Mouse (Mus musculus) kidney, embryonic 15.5 days (tissue): ENCODE data around the gene Endog. TPM values are rescaled to one million over a fixed set of nuclear protein-coding genes. Genes with fewer than 3 reads are reported as not detected.
"Not testable (repeated sequence)": the region's sequence is repeated elsewhere in the genome, so short reads cannot be mapped to it uniquely, and the experiment has no call there.

Experiments
- ATAC-seq: fragments of 200-750 bp; cut with Nextera tagmentation; replicated peaks from 2 replicates; pipeline ENCODE4 v1.8.0; 2017; ENCODE audit warnings: moderate TSS enrichment; ENCODE audit not compliant: low FRiP score
- H3K27ac ChIP-seq: fragments of 300-500 bp; sonication (generic); 2 replicates; pipeline ENCODE4 v1.5.1; 2015; ENCODE audit warnings: mild to moderate bottlenecking, inconsistent platforms
- H3K27me3 ChIP-seq: fragments of 300-500 bp; sonication (generic); 2 replicates; pipeline ENCODE4 v1.6.1; 2015; ENCODE audit warnings: inconsistent platforms
- H3K36me3 ChIP-seq: fragments of 300-500 bp; sonication (generic); 2 replicates; pipeline ENCODE4 v1.6.1; 2015; ENCODE audit warnings: inconsistent platforms
- H3K4me1 ChIP-seq: fragments of 300-500 bp; sonication (generic); 2 replicates; pipeline ENCODE4 v1.6.1; 2015; ENCODE audit warnings: inconsistent platforms
- H3K4me2 ChIP-seq: fragments of 300-500 bp; sonication (generic); 2 replicates; pipeline ENCODE4 v1.6.1; 2015; ENCODE audit warnings: moderate library complexity, mild to moderate bottlenecking, inconsistent platforms
- H3K4me3 ChIP-seq: fragments of 300-500 bp; sonication (generic); replicated peaks from 2 replicates; pipeline ENCODE4 v1.5.1; 2015; ENCODE audit warnings: mild to moderate bottlenecking, inconsistent platforms
- H3K9ac ChIP-seq: fragments of 300-500 bp; sonication (generic); 2 replicates; pipeline ENCODE4 v1.6.1; 2015; ENCODE audit warnings: mild to moderate bottlenecking, inconsistent platforms
- H3K9me3 ChIP-seq: fragments of 300-500 bp; sonication (generic); replicated peaks from 2 replicates; pipeline ENCODE4 v1.6.1; 2016; ENCODE audit warnings: inconsistent platforms
- WGBS: fragments of 180-500 bp; shearing (Covaris S2); methylation state at CpG from one replicate; pipeline ENCODE4 v1.1.7; 2015; ENCODE audit warnings: mixed read lengths; 5-methylcytosine and 5-hydroxymethylcytosine counted together
- polyA plus RNA-seq: library from polyadenylated mRNA; unstranded; fragments of >200 nt; fragmentation: Nextera tagmentation; extraction: Ambion mirVana; gene quantifications from 2 replicates; pipeline ENCODE4 v1.2.1, GENCODE M21; 2015

Endog gene
- polyA plus RNA-seq, 1 experiment from 2014 or later, result 19.8 TPM

- WGBS, result 59% methylated on average over 10 of the region's 10 CpGs
- Histone ChIP-seq H3K4me2 (peak overlapping the region; percentile 79), H3K9me3 (no peaks in the 10 kb centered on the region), H3K36me3 (peaks cover 44% of the 10 kb centered on the region), H3K4me1 (peaks cover 32% of the 10 kb centered on the region), H3K4me3 (peak overlapping the region; percentile 87), H3K27ac (peak overlapping the region; percentile 90), H3K27me3 (no peaks in the 10 kb centered on the region), H3K9ac (peak overlapping the region; percentile 79)
- ATAC-seq, result no peak
Observed at GRCm38 (mm10) chr2:30134928-30135620, 36.2 kb upstream of the Endog start.

GRCm38 (mm10) chr2:30136458-30136857 lies 34.8 kb upstream of the Endog start:
- WGBS, result 94% methylated on average over 10 of the region's 10 CpGs
- Histone ChIP-seq H3K4me2 (no peak overlapping the region), H3K9ac (no peak overlapping the region), H3K4me3 (no peak overlapping the region), H3K36me3 (peaks cover 58% of the 10 kb centered on the region), H3K27me3 (no peaks in the 10 kb centered on the region), H3K4me1 (peaks cover 32% of the 10 kb centered on the region), H3K9me3 (no peaks in the 10 kb centered on the region), H3K27ac (no peak overlapping the region)
- no peak for ATAC-seq

DNA sequence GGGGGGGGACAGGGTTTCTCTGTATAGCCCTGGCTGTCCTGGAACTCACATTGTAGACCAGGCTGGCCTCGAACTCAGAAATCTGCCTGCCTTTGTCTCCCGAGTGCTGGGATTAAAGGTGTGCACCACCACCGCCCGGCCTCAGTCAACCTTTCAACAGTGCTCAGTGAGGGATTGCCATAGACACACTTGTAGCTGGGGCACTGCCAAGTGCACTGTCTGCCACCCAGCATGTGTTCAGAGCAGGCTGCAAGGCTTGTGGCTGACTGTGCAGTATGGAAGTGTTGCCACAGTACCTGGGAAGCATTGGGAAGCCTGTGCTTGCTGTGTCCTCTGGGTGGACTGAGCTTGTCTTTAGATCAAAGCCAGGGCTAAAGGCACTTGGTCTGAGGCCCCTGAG lies 31.3 kb upstream of the Endog start:
- 94% methylated on average over 4 of the region's 4 CpGs for WGBS
- H3K27ac ChIP-seq, H3K4me2 ChIP-seq, H3K9me3 ChIP-seq, H3K4me3 ChIP-seq, ATAC-seq, H3K27me3 ChIP-seq, H3K9ac ChIP-seq: not testable (repeated sequence)
- Histone ChIP-seq H3K4me1 (peaks cover 10% of the 10 kb centered on the region), H3K36me3 (peaks cover 93% of the 10 kb centered on the region)

DNA sequence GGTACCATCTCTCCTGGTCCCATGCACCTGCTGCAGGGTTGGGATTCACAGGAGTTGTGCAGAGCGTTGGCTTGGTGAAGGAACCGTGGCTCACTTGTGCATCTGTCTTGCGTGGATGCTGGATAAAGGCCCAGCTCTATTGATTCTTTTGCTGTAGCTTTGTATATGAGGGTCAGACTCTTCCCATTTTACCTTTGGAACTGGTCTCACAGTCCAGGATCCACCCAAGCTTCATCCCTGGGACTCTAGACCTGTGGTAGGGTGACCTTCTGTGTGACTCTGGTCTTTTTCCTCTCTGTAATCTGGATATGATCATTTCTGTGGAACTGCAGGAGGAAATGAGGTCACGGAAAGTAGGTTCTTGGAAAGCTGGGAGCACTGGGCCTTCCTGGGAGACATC lies 26.9 kb upstream of the Endog start:
- Histone ChIP-seq H3K36me3 (peaks cover 96% of the 10 kb centered on the region), H3K4me1 (no peaks in the 10 kb centered on the region), H3K4me2 (no peak overlapping the region), H3K27ac (no peak overlapping the region), H3K9me3 (no peaks in the 10 kb centered on the region), H3K4me3 (no peak overlapping the region), H3K27me3 (no peaks in the 10 kb centered on the region), H3K9ac (no peak overlapping the region)
- 97% methylated on average over 4 of the region's 4 CpGs for WGBS
- no peak for ATAC-seq

DNA sequence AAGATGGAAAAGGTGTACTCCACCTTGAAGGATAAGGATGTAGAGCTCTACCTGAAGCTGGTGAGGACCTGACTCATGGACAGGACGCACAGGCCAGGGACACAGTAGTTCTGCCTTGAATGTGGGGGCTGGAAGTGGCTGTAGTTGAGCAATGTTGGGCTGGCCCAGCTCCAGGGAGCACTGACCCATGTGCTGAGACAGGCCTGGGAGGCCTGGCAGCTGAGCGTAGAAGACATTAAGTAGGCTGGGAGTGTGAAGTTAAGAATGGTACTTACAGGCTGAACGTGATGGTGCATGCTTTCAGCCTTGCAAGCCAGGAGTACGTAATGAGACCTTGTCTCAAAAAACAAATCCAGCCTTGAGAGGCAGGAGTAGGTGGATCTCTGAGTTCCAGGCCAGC lies 23.8 kb upstream of the Endog start:
- WGBS, result 81% methylated on average over 4 of the region's 4 CpGs
- Histone ChIP-seq H3K27ac (no peak overlapping the region), H3K9me3 (no peaks in the 10 kb centered on the region), H3K4me1 (no peaks in the 10 kb centered on the region), H3K27me3 (no peaks in the 10 kb centered on the region), H3K9ac (no peak overlapping the region), H3K4me3 (no peak overlapping the region), H3K36me3 (peaks cover 94% of the 10 kb centered on the region), H3K4me2 (no peak overlapping the region)
- ATAC-seq, result no peak

DNA sequence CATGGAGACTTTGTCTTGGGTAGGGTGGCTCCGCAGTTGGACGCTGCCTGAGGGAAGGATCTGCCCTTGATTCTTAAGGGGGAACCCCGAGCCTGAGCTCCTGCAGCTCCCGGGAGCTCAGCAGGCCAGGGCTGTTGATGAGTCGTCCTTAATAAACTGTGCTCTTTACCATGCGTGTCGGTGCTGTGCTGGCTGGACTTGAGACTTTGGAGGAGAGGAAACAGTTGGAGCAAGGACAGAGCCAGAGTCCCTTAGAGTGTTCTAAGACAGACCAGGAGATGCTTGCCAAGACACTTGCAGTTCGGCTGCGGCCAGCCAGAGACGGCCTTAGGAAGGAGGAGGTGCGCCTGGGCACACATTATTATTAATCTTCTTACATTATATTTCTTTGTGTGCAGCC lies 19.5 kb upstream of the Endog start:
- H3K9me3 ChIP-seq, result no peaks in the 10 kb centered on the region

GRCm38 (mm10) chr2:30152616-30153015 lies 18.7 kb upstream of the Endog start:
- Histone ChIP-seq H3K4me1 (no peaks in the 10 kb centered on the region), H3K9ac (no peak overlapping the region), H3K36me3 (peaks cover 46% of the 10 kb centered on the region), H3K4me3 (no peak overlapping the region), H3K4me2 (no peak overlapping the region), H3K27ac (no peak overlapping the region), H3K9me3 (no peaks in the 10 kb centered on the region), H3K27me3 (no peaks in the 10 kb centered on the region)
- WGBS, result 64% methylated on average over 8 of the region's 8 CpGs
- no peak for ATAC-seq

More for the DNA sequence above, 19.5 kb upstream of the Endog start:
- Histone ChIP-seq H3K36me3 (peaks cover 54% of the 10 kb centered on the region), H3K4me1 (no peaks in the 10 kb centered on the region), H3K4me2 (no peak overlapping the region), H3K4me3 (no peak overlapping the region), H3K9ac (no peak overlapping the region), H3K27me3 (no peaks in the 10 kb centered on the region), H3K27ac (no peak overlapping the region)
- WGBS, result 88% methylated on average over 11 of the region's 11 CpGs
- ATAC-seq, result no peak

GRCm38 (mm10) chr2:30159871-30160270 lies 11.4 kb upstream of the Endog start:
- H3K9ac ChIP-seq, H3K4me1 ChIP-seq, H3K36me3 ChIP-seq, ATAC-seq, H3K9me3 ChIP-seq, H3K4me2 ChIP-seq, H3K27ac ChIP-seq, H3K27me3 ChIP-seq, H3K4me3 ChIP-seq: not testable (repeated sequence)
- 85% methylated on average over 8 of the region's 10 CpGs for WGBS

- H3K27me3 ChIP-seq, result no peaks in the 10 kb centered on the region
- H3K27ac ChIP-seq, result no peak overlapping the region
- ATAC-seq, result no peak
- no peak overlapping the region for H3K4me3 ChIP-seq
- no peak overlapping the region for H3K4me2 ChIP-seq
- peaks cover 12% of the 10 kb centered on the region for H3K9me3 ChIP-seq
- H3K4me1 ChIP-seq, result no peaks in the 10 kb centered on the region
- H3K36me3 ChIP-seq, result no peaks in the 10 kb centered on the region
- no peak overlapping the region for H3K9ac ChIP-seq
Observed at GRCm38 (mm10) chr2:30161809-30162208, 9.5 kb upstream of the Endog start.

DNA sequence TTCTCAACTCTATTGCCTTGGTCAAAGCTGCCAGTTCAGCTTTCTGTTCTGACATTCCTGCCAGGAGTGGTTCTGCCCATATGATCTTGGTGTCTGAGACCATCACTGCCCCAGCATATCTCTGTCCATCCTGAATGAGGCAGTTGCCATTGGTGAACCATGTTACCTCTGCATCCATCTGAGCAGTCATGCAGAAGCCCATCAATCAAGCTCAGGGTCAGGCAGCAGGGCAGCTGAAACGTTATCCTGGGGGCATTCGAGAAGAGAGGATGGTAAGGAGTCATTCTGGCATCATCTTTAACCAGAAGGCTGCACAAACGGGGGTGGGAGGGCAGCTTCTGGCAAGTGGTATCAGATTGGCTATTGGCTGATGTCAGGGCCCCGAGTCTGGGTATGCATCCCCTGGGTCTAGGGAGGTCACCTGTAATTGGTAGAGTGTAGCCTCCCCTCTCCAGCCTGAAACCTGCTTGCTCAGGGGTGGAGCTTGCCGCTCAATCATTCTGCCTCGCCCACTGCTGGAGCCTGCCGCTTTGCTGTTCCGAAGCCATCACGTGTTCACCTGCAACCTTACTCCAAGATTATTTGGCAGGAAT lies 6.9 kb upstream of the Endog start:
- no peaks in the 10 kb centered on the region for H3K4me1 ChIP-seq
- WGBS, result 33% methylated on average over 9 of the region's 9 CpGs
- ATAC-seq, result peak; percentile 80

GRCm38 (mm10) chr2:30166677-30167076 lies 4.6 kb upstream of the Endog start:
- Histone ChIP-seq H3K27me3 (no peaks in the 10 kb centered on the region), H3K9ac (no peak overlapping the region), H3K27ac (no peak overlapping the region), H3K36me3 (no peaks in the 10 kb centered on the region), H3K9me3 (peaks cover 17% of the 10 kb centered on the region), H3K4me3 (no peak overlapping the region), H3K4me1 (peaks cover 5% of the 10 kb centered on the region; the same call in 1 of the 2 replicates), H3K4me2 (no peak overlapping the region)
- no peak for ATAC-seq
- WGBS, result 64% methylated on average over 4 of the region's 4 CpGs

More for the DNA sequence above, 6.9 kb upstream of the Endog start:
- Histone ChIP-seq H3K27ac (no peak overlapping the region), H3K27me3 (no peaks in the 10 kb centered on the region), H3K9me3 (peaks cover 17% of the 10 kb centered on the region), H3K4me3 (no peak overlapping the region), H3K36me3 (no peaks in the 10 kb centered on the region), H3K9ac (no peak overlapping the region), H3K4me2 (no peak overlapping the region)

DNA sequence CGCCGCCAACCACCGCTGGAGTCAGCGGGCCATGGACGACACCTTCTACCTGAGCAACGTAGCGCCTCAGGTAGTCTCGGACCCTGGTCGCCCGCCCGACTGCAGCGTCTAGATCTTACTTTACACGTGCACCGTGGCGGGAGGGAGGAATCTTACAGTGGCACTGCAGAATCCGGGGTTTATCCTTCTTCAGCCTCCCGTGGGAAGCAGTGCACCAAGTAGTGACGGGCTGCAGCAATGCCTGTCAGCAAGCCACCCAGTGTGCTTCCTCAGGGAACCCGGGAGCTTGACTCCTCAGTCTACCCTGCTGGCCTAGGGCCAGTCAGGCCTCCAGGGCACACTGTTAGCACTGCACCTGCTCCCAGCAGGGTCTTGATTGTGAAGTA lies 697 bp downstream of the Endog start:
- Histone ChIP-seq H3K27me3 (no peaks in the 10 kb centered on the region), H3K27ac (peak overlapping the region; percentile 89), H3K4me3 (peak overlapping the region; percentile 74), H3K36me3 (peaks cover 46% of the 10 kb centered on the region), H3K9ac (peak overlapping the region; percentile 67), H3K4me2 (peak overlapping the region; percentile 98), H3K9me3 (peaks cover 6% of the 10 kb centered on the region), H3K4me1 (peaks cover 18% of the 10 kb centered on the region)
- WGBS, result under 1% methylated on average over 19 of the region's 19 CpGs
- ATAC-seq, result peak; percentile 52
